In the genomic region with DNA sequence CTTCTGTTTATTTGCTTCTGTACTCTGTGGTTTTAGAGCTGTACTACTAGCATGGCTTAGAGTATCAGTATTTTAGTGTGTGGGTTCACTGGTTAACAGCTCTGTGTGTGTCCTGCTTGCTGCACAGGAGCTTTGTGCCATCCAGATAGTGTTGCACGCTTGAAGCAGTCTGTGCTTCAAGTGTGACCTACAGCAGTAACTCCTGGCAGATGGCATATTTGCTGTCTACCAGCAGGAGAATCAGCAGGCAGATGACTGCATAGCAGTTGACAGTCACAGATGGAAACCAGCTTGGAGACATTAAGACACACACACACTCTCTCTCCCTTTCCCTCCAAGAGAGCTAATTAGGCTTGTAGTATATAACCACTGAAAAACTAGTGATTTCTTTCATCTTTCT, we compare ENCODE assay signal across 12 mouse cellular contexts. TPM values are rescaled to one million over a fixed set of nuclear protein-coding genes. Genes with fewer than 3 reads are reported as not detected.
DNase-seq lines count a peak whose midpoint lies in the region; ATAC-seq and TF ChIP-seq lines count a peak whose summit lies in the region.
"Had no signal": no experiment of that assay in that cellular context is flagged by ENCODE, and none has a peak within 500 bp of the region (broad histone marks: within the 10 kb centered on the region; RNA-seq: fewer than 3 reads in every experiment).

No protein-coding gene starts in this region.

- no peak overlapping the region for H3K4me2 ChIP-seq in forebrain, embryonic 15.5 days (replicated peaks)
- H3K4me2 ChIP-seq: kidney, embryonic 15.5 days; limb, embryonic 15.5 days had no signal

- TF ChIP-seq CTCF in left cerebral cortex, adult 2 months (IDR thresholded peaks at IDR 0.05): no peak; the same call in 1 of the 2 replicates

- 61% methylated on average over 1 of the region's 1 CpGs for WGBS in forebrain, embryonic 15.5 days

- peak; percentile 29 to 35 for DNase-seq in left cerebral cortex, postnatal 14 days (ENCODE audit: low spot score in 2 of 2)
- DNase-seq in left cerebral cortex, adult 2 months (ENCODE audit: extremely low spot score in 1 of 2, low spot score in 2 of 2): no peak
- DNase-seq in cerebellum, adult 11-12 months: peak; percentile 88
- peak; percentile 20 to 22 for DNase-seq in layer of hippocampus, postnatal 25 days (ENCODE audit: extremely low spot score in 1 of 2, low spot score in 1 of 2)
- no peak for DNase-seq in ovary, postnatal 14 days (ENCODE audit: low spot score)
- no peak for DNase-seq in gastrocnemius, adult 18-20 months (ENCODE audit: low spot score)
- DNase-seq: adrenal gland, postnatal 10 days had no signal

- no peaks in the 10 kb centered on the region for H3K27me3 ChIP-seq in forebrain, embryonic 15.5 days
- H3K27me3 ChIP-seq: kidney, embryonic 15.5 days; limb, embryonic 15.5 days; Patski had no signal

- no peak overlapping the region for H3K4me3 ChIP-seq in left cerebral cortex, adult 2 months
- no peak overlapping the region for H3K4me3 ChIP-seq in forebrain, embryonic 15.5 days
- H3K4me3 ChIP-seq: kidney, embryonic 15.5 days; limb, embryonic 15.5 days had no signal

- 0 out of 2 replicates have a peak, but pooled peaks cover 4% of the 10 kb centered on the region for H3K4me1 ChIP-seq in forebrain, embryonic 15.5 days
- H3K4me1 ChIP-seq: kidney, embryonic 15.5 days; limb, embryonic 15.5 days had no signal

- ATAC-seq in forebrain, embryonic 15.5 days (replicated peaks): peak; percentile 93
- no peak for ATAC-seq in erythroblast, adult 5-6 weeks (replicated peaks; ENCODE audit: low FRiP score, poor library complexity, severe bottlenecking)
- ATAC-seq: Patski had no signal

- H3K9ac ChIP-seq in forebrain, embryonic 15.5 days (replicated peaks): no peak overlapping the region
- H3K9ac ChIP-seq: kidney, embryonic 15.5 days; limb, embryonic 15.5 days had no signal

- no peaks in the 10 kb centered on the region for H3K9me3 ChIP-seq in forebrain, embryonic 15.5 days
- H3K9me3 ChIP-seq: kidney, embryonic 15.5 days; limb, embryonic 15.5 days had no signal

- peaks cover 38% of the 10 kb centered on the region for H3K36me3 ChIP-seq in forebrain, embryonic 15.5 days

- H3K27ac ChIP-seq in left cerebral cortex, adult 2 months: no peak overlapping the region
- H3K27ac ChIP-seq in forebrain, embryonic 15.5 days (replicated peaks): peak overlapping the region; percentile 77
- H3K27ac ChIP-seq: kidney, embryonic 15.5 days; limb, embryonic 15.5 days had no signal

- intact Hi-C loops in left cerebral cortex, postnatal 14 days (cut with DNase I): no loop called here
- intact Hi-C loops in left cerebral cortex, adult 2 months (cut with DNase I): no loop called here

RNA-seq across cellular contexts. Expression of gene Asf1a, which starts 15.6 kb away (rescaled TPM):
- 10 to 100 TPM; 19.6 to 21.4 TPM for total RNA-seq in left cerebral cortex, postnatal 14 days (2021)
- total RNA-seq in left cerebral cortex, adult 2 months (2021): 10 to 100 TPM; 20.6 to 26.7 TPM
- 101 and 114 TPM in 2 replicates for polyA plus RNA-seq in forebrain, embryonic 15.5 days (2015; fragmentation: Nextera tagmentation; extraction: Ambion mirVana)
- 10 to 100 TPM; 19.1 to 22.7 TPM for total RNA-seq in layer of hippocampus, postnatal 25 days (2021)
- total RNA-seq in erythroblast, adult 5-6 weeks (2015; ENCODE audit: low replicate concordance): 31.1 and 50.2 TPM in 2 replicates
- total RNA-seq in erythroblast, adult 5-6 weeks (2017; ENCODE audit: low replicate concordance): 21.5 and 33.2 TPM in 2 replicates
- total RNA-seq in gastrocnemius, adult 18-20 months (2021): 10 to 100 TPM; 22.1 to 26.2 TPM

RNA-seq across cellular contexts. Expression of gene Mcm9, which starts 18.1 kb away (rescaled TPM):
- total RNA-seq in left cerebral cortex, postnatal 14 days (2021): 1 to 10 TPM; 6.1 to 8.0 TPM
- 1 to 10 TPM; 5.6 to 6.0 TPM for total RNA-seq in left cerebral cortex, adult 2 months (2021)
- polyA plus RNA-seq in forebrain, embryonic 15.5 days (2015; fragmentation: Nextera tagmentation; extraction: Ambion mirVana): 9.5 and 10.2 TPM in 2 replicates
- 1 to 10 TPM; 5.4 to 5.8 TPM for total RNA-seq in layer of hippocampus, postnatal 25 days (2021)
- 8.8 and 15.4 TPM in 2 replicates for total RNA-seq in erythroblast, adult 5-6 weeks (2015; ENCODE audit: low replicate concordance)
- 14.9 and 49.1 TPM in 2 replicates for total RNA-seq in erythroblast, adult 5-6 weeks (2017; ENCODE audit: low replicate concordance)
- total RNA-seq in gastrocnemius, adult 18-20 months (2021): 1 to 10 TPM in 1 of 2 experiments, under 1 TPM in 1; 0.52 to 1.2 TPM

Comparison
In these comparisons a context has a peak if more than half of its experiments do, and no peak if none do; other contexts are left out.
1. DNase-seq: peak in left cerebral cortex, postnatal 14 days (2 of 2), cerebellum, adult 11-12 months (single experiment) and layer of hippocampus, postnatal 25 days (2 of 2); none in left cerebral cortex, adult 2 months (0 of 2), ovary, postnatal 14 days (single experiment) and gastrocnemius, adult 18-20 months (single experiment).